Comparison of ENCODE assay signal across 9 mouse cellular contexts in the genomic region with DNA sequence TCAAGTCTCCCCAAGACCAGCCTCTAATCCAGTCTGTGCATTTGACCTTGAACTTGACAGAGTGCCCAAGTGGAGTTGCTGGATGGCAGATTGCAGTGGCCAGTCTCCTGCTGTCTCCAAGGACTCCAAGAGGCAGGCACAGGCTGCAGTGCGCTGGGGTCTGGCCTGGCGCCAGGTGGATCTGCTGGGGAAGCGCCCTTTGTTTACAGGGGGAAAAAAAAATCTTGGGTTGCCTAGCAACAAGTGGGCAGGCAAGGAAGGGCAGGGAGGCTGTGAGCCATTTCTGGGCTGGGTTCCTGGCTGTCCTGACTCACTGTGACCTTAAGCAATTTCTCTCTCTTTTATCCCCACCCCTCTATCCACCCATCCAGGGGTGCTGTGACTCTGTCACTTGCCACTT. TPM values are rescaled to one million over a fixed set of nuclear protein-coding genes. Genes with fewer than 3 reads are reported as not detected.
A peak's percentile ranks its signal among the peaks of the same experiment; 100 is the strongest.
DNase-seq lines count a peak whose midpoint lies in the region; ATAC-seq lines count a peak whose summit lies in the region.
"Had no signal": no experiment of that assay in that cellular context is flagged by ENCODE, and none has a peak within 500 bp of the region (broad histone marks: within the 10 kb centered on the region; RNA-seq: fewer than 3 reads in every experiment).

No protein-coding gene starts in this region.

- H3K27ac ChIP-seq in heart, embryonic 11.5 days (ENCODE audit: low read depth, low read length) = peak overlapping the region; percentile 87
- H3K27ac ChIP-seq in kidney, embryonic 16.5 days (ENCODE audit: low read length) = no peak overlapping the region
- no peak overlapping the region for H3K27ac ChIP-seq in limb, embryonic 13.5 days
- H3K27ac ChIP-seq in midbrain, embryonic 14.5 days (replicated peaks; ENCODE audit: low read depth, low read length) = peak overlapping the region; percentile 57
- peak overlapping the region; percentile 48 for H3K27ac ChIP-seq in stomach, embryonic 16.5 days (ENCODE audit: low read length)

- peaks cover 2% of the 10 kb centered on the region; the same call in 1 of the 2 replicates for H3K27me3 ChIP-seq in heart, embryonic 11.5 days (ENCODE audit: control insufficient read depth, insufficient read depth, low read length)
- H3K27me3 ChIP-seq in kidney, embryonic 16.5 days (ENCODE audit: insufficient read depth, low read length) = no peaks in the 10 kb centered on the region
- peaks cover 8% of the 10 kb centered on the region; the same call in 1 of the 2 replicates for H3K27me3 ChIP-seq in limb, embryonic 13.5 days
- H3K27me3 ChIP-seq in midbrain, embryonic 14.5 days (ENCODE audit: control insufficient read depth, insufficient read depth, low read length) = peaks cover 6% of the 10 kb centered on the region; the same call in 1 of the 2 replicates
- H3K27me3 ChIP-seq in stomach, embryonic 16.5 days (ENCODE audit: control insufficient read depth, insufficient read depth, low read length) = no peaks in the 10 kb centered on the region

- ATAC-seq in erythroblast, adult 5-6 weeks (replicated peaks; ENCODE audit: low FRiP score, poor library complexity, severe bottlenecking) = 0 out of 2 replicates have a peak, but pooled peaks have one; percentile 12
- peak; percentile 71 for ATAC-seq in heart, embryonic 11.5 days (replicated peaks; ENCODE audit: insufficient number of reproducible peaks, low FRiP score, low TSS enrichment)
- ATAC-seq in kidney, embryonic 16.5 days (ENCODE audit: low FRiP score, low TSS enrichment) = peak; percentile 49; the same call in 1 of the 2 replicates
- ATAC-seq in limb, embryonic 13.5 days (ENCODE audit: low FRiP score, low read depth) = peak; percentile 39; the same call in 1 of the 2 replicates
- ATAC-seq in midbrain, embryonic 14.5 days (ENCODE audit: low FRiP score, low TSS enrichment) = peak; percentile 66
- peak; percentile 74 for ATAC-seq in stomach, embryonic 16.5 days (ENCODE audit: insufficient read depth, low FRiP score)

- peak; percentile 30 to 41 for DNase-seq in thymus, adult 18-20 months
- no peak for DNase-seq in thymus, postnatal 10 days (ENCODE audit: low spot score in 2 of 2)
- DNase-seq in midbrain, embryonic 14.5 days = peak; percentile 92

- 15% methylated on average over 3 of the region's 3 CpGs for WGBS in heart, embryonic 11.5 days (ENCODE audit: insufficient replicate concordance)
- WGBS in kidney, embryonic 16.5 days = 3% methylated on average over 3 of the region's 3 CpGs
- 8% methylated on average over 3 of the region's 3 CpGs for WGBS in limb, embryonic 13.5 days
- WGBS in midbrain, embryonic 14.5 days = 0% methylated on average over 3 of the region's 3 CpGs
- 3% methylated on average over 3 of the region's 3 CpGs for WGBS in stomach, embryonic 16.5 days

- no peak overlapping the region for H3K4me3 ChIP-seq in heart, embryonic 11.5 days (ENCODE audit: low read depth, low read length)
- no peak overlapping the region for H3K4me3 ChIP-seq in kidney, embryonic 16.5 days (ENCODE audit: low read length)
- H3K4me3 ChIP-seq in limb, embryonic 13.5 days = no peak overlapping the region
- H3K4me3 ChIP-seq in midbrain, embryonic 14.5 days (replicated peaks; ENCODE audit: low read depth, low read length) = no peak overlapping the region
- no peak overlapping the region for H3K4me3 ChIP-seq in stomach, embryonic 16.5 days (replicated peaks; ENCODE audit: low read length)

- no peak overlapping the region for H3K4me2 ChIP-seq in heart, embryonic 11.5 days
- no peak overlapping the region for H3K4me2 ChIP-seq in kidney, embryonic 16.5 days (replicated peaks; ENCODE audit: low read depth, low read length)
- H3K4me2 ChIP-seq in limb, embryonic 13.5 days (replicated peaks) = no peak overlapping the region
- H3K4me2 ChIP-seq in midbrain, embryonic 14.5 days (ENCODE audit: low read length) = 0 out of 2 replicates have a peak overlapping the region, but pooled peaks have one; percentile 21
- H3K4me2 ChIP-seq in stomach, embryonic 16.5 days (ENCODE audit: low read depth, low read length) = no peak overlapping the region

- H3K9ac ChIP-seq in heart, embryonic 11.5 days (ENCODE audit: low read depth, low read length) = peak overlapping the region; percentile 35; the same call in 1 of the 2 replicates
- peak overlapping the region; percentile 23; the same call in 1 of the 2 replicates for H3K9ac ChIP-seq in kidney, embryonic 16.5 days (replicated peaks; ENCODE audit: low read length)
- H3K9ac ChIP-seq in limb, embryonic 13.5 days = peak overlapping the region; percentile 35
- no peak overlapping the region; the same call in 1 of the 2 replicates for H3K9ac ChIP-seq in midbrain, embryonic 14.5 days (replicated peaks; ENCODE audit: low read length)
- H3K9ac ChIP-seq in stomach, embryonic 16.5 days (ENCODE audit: low read length) = no peak overlapping the region

- no peaks in the 10 kb centered on the region for H3K9me3 ChIP-seq in heart, embryonic 11.5 days (replicated peaks; ENCODE audit: control insufficient read depth, low read length)
- H3K9me3 ChIP-seq in kidney, embryonic 16.5 days (ENCODE audit: low read length) = no peaks in the 10 kb centered on the region
- H3K9me3 ChIP-seq in limb, embryonic 13.5 days = no peaks in the 10 kb centered on the region
- H3K9me3 ChIP-seq in midbrain, embryonic 14.5 days (ENCODE audit: control insufficient read depth, low read length) = no peaks in the 10 kb centered on the region
- no peaks in the 10 kb centered on the region for H3K9me3 ChIP-seq in stomach, embryonic 16.5 days (replicated peaks; ENCODE audit: control insufficient read depth, low read length)
- H3K9me3 ChIP-seq: megakaryocyte, embryonic 14.5 days had no signal

- H3K36me3 ChIP-seq in heart, embryonic 11.5 days (ENCODE audit: control insufficient read depth, insufficient read depth, low read length) = no peaks in the 10 kb centered on the region
- H3K36me3 ChIP-seq in kidney, embryonic 16.5 days (ENCODE audit: insufficient read depth, low read length) = no peaks in the 10 kb centered on the region
- H3K36me3 ChIP-seq in limb, embryonic 13.5 days = no peaks in the 10 kb centered on the region
- no peaks in the 10 kb centered on the region for H3K36me3 ChIP-seq in midbrain, embryonic 14.5 days (ENCODE audit: control insufficient read depth, insufficient read depth, low read length)
- H3K36me3 ChIP-seq in stomach, embryonic 16.5 days (ENCODE audit: control insufficient read depth, insufficient read depth, low read length) = no peaks in the 10 kb centered on the region

- H3K4me1 ChIP-seq in heart, embryonic 11.5 days (ENCODE audit: control insufficient read depth, insufficient read depth, low read length) = peaks cover 23% of the 10 kb centered on the region
- peaks cover 9% of the 10 kb centered on the region; the same call in 1 of the 2 replicates for H3K4me1 ChIP-seq in kidney, embryonic 16.5 days (ENCODE audit: insufficient read depth, low read length)
- peaks cover 17% of the 10 kb centered on the region for H3K4me1 ChIP-seq in limb, embryonic 13.5 days
- H3K4me1 ChIP-seq in midbrain, embryonic 14.5 days (ENCODE audit: control insufficient read depth, insufficient read depth, low read length) = peaks cover 39% of the 10 kb centered on the region
- peaks cover 18% of the 10 kb centered on the region for H3K4me1 ChIP-seq in stomach, embryonic 16.5 days (ENCODE audit: control insufficient read depth, insufficient read depth, low read length)

RNA-seq across cellular contexts. Expression of a gene that starts 20.6 kb away (rescaled TPM):
- total RNA-seq in erythroblast, adult 5-6 weeks (2015; ENCODE audit: low replicate concordance) = 21.5 and 25.7 TPM in 2 replicates
- total RNA-seq in erythroblast, adult 5-6 weeks (2017; ENCODE audit: low replicate concordance) = 26.1 and 39.6 TPM in 2 replicates
- 3.2 and 3.3 TPM in 2 replicates for polyA plus RNA-seq in heart, embryonic 11.5 days (2014; fragmentation: Nextera tagmentation; extraction: Ambion mirVana)
- polyA plus RNA-seq in kidney, embryonic 16.5 days (2015; fragmentation: Nextera tagmentation; extraction: Ambion mirVana) = 3.4 and 4.4 TPM in 2 replicates
- 4.5 and 4.9 TPM in 2 replicates for polyA plus RNA-seq in limb, embryonic 13.5 days (2015; fragmentation: Nextera tagmentation; extraction: Ambion mirVana)
- 2.2 and 4.1 TPM in 2 replicates for polyA plus RNA-seq in midbrain, embryonic 14.5 days (2014; fragmentation: Nextera tagmentation; extraction: Ambion mirVana)
- polyA plus RNA-seq in stomach, embryonic 16.5 days (2015; fragmentation: Nextera tagmentation; extraction: Ambion mirVana) = 5.5 and 6.5 TPM in 2 replicates

RNA-seq across cellular contexts. Expression of a gene that starts 40.2 kb away (rescaled TPM):
- total RNA-seq in erythroblast, adult 5-6 weeks (2015; ENCODE audit: low replicate concordance) = not detected in 2 replicates
- not detected in 2 replicates for total RNA-seq in erythroblast, adult 5-6 weeks (2017; ENCODE audit: low replicate concordance)
- 0.97 and 1.0 TPM in 2 replicates for polyA plus RNA-seq in heart, embryonic 11.5 days (2014; fragmentation: Nextera tagmentation; extraction: Ambion mirVana)
- 1.6 and 1.8 TPM in 2 replicates for polyA plus RNA-seq in kidney, embryonic 16.5 days (2015; fragmentation: Nextera tagmentation; extraction: Ambion mirVana)
- 1.4 and 1.5 TPM in 2 replicates for polyA plus RNA-seq in limb, embryonic 13.5 days (2015; fragmentation: Nextera tagmentation; extraction: Ambion mirVana)
- 0.63 and 0.78 TPM in 2 replicates for polyA plus RNA-seq in midbrain, embryonic 14.5 days (2014; fragmentation: Nextera tagmentation; extraction: Ambion mirVana)
- polyA plus RNA-seq in stomach, embryonic 16.5 days (2015; fragmentation: Nextera tagmentation; extraction: Ambion mirVana) = 1.0 and 1.1 TPM in 2 replicates

RNA-seq across cellular contexts. Expression of a gene that starts 45.7 kb away (rescaled TPM):
- total RNA-seq in erythroblast, adult 5-6 weeks (2015; ENCODE audit: low replicate concordance) = 0.84 and 5.6 TPM in 2 replicates
- 5.4 and 5.9 TPM in 2 replicates for total RNA-seq in erythroblast, adult 5-6 weeks (2017; ENCODE audit: low replicate concordance)
- 28.4 and 32.1 TPM in 2 replicates for polyA plus RNA-seq in heart, embryonic 11.5 days (2014; fragmentation: Nextera tagmentation; extraction: Ambion mirVana)
- polyA plus RNA-seq in kidney, embryonic 16.5 days (2015; fragmentation: Nextera tagmentation; extraction: Ambion mirVana) = 55.4 and 59.7 TPM in 2 replicates
- polyA plus RNA-seq in limb, embryonic 13.5 days (2015; fragmentation: Nextera tagmentation; extraction: Ambion mirVana) = 47.7 and 50.5 TPM in 2 replicates
- polyA plus RNA-seq in midbrain, embryonic 14.5 days (2014; fragmentation: Nextera tagmentation; extraction: Ambion mirVana) = 72.8 and 73.7 TPM in 2 replicates
- 40.5 and 41.9 TPM in 2 replicates for polyA plus RNA-seq in stomach, embryonic 16.5 days (2015; fragmentation: Nextera tagmentation; extraction: Ambion mirVana)

RNA-seq across cellular contexts. Expression of a gene that starts 52.9 kb away (rescaled TPM):
- total RNA-seq in erythroblast, adult 5-6 weeks (2015; ENCODE audit: low replicate concordance) = not detected in 2 replicates
- 0.51 TPM in 1 of 2 replicates, not detected in the other for total RNA-seq in erythroblast, adult 5-6 weeks (2017; ENCODE audit: low replicate concordance)
- 4.6 and 5.2 TPM in 2 replicates for polyA plus RNA-seq in heart, embryonic 11.5 days (2014; fragmentation: Nextera tagmentation; extraction: Ambion mirVana)
- polyA plus RNA-seq in kidney, embryonic 16.5 days (2015; fragmentation: Nextera tagmentation; extraction: Ambion mirVana) = 5.4 and 5.8 TPM in 2 replicates
- 14.1 TPM in 2 replicates for polyA plus RNA-seq in limb, embryonic 13.5 days (2015; fragmentation: Nextera tagmentation; extraction: Ambion mirVana)
- polyA plus RNA-seq in midbrain, embryonic 14.5 days (2014; fragmentation: Nextera tagmentation; extraction: Ambion mirVana) = 4.4 and 7.3 TPM in 2 replicates
- 4.5 and 6.2 TPM in 2 replicates for polyA plus RNA-seq in stomach, embryonic 16.5 days (2015; fragmentation: Nextera tagmentation; extraction: Ambion mirVana)

Comparison
In these comparisons a context has a peak if more than half of its experiments do, and no peak if none do; other contexts are left out.
1. DNase-seq: peak in thymus, adult 18-20 months (2 of 2) and midbrain, embryonic 14.5 days (single experiment); none in thymus, postnatal 10 days (0 of 2).
2. ATAC-seq: peak in every context shown above with its lines; median percentile 74 in stomach, embryonic 16.5 days; 71 in heart, embryonic 11.5 days; 66 in midbrain, embryonic 14.5 days; 49 in kidney, embryonic 16.5 days; 39 in limb, embryonic 13.5 days; 12 in erythroblast, adult 5-6 weeks.
3. H3K27ac ChIP-seq: peak in heart, embryonic 11.5 days (single experiment), midbrain, embryonic 14.5 days (single experiment) and stomach, embryonic 16.5 days (single experiment); none in kidney, embryonic 16.5 days (single experiment) and limb, embryonic 13.5 days (single experiment).
4. H3K9ac ChIP-seq: peak in heart, embryonic 11.5 days (single experiment), kidney, embryonic 16.5 days (single experiment) and limb, embryonic 13.5 days (single experiment); none in midbrain, embryonic 14.5 days (single experiment) and stomach, embryonic 16.5 days (single experiment).